Comparison of ENCODE assay signal across 8 mouse cellular contexts in the genomic region with DNA sequence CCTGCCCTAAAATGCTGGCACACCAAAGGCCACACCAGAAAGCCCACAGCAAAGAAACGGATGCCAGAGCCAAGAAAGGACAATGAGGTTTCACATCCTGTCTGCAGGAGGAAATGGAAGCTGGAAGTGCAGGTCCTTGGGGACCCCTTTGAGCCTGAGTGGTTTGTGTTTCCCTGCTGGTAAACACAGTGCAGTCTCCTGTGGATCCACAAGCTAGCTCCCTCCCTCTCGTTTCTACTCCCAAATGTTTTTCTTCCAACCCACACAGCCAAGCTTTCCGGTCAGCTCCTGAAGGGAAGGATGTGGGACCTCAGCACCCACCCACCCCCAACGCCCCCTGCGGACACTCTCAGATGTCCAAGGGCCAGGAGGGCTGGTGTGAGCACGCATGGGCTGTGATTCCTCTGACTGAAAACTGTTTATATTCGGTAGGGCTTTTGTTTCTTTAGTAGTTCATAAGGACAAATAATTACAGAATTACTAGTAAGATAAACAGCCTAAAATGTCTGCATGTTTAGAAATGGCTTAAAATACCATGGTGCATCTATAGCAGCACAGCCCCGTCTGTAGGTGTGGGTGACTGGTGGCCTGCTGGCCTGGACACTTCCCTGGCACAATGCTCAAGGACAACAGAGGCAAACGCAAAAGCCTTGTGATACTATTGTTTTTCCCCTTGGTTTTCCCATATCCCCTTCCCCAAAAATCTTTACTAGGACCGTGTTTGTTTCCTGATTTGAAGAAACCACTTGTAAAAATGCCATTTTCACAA. TPM values are rescaled to one million over a fixed set of nuclear protein-coding genes. Genes with fewer than 3 reads are reported as not detected.
DNase-seq lines count a peak whose midpoint lies in the region; ATAC-seq and TF ChIP-seq lines count a peak whose summit lies in the region.

No protein-coding gene starts in this region.

- 0 out of 2 replicates have a peak overlapping the region, but pooled peaks have one; percentile 15 for H3K27ac ChIP-seq in forebrain, postnatal 0 days (ENCODE audit: low read depth, low read length)
- H3K27ac ChIP-seq in hindbrain, embryonic 16.5 days (ENCODE audit: low read depth, low read length), result peak overlapping the region; percentile 39; the same call in 1 of the 2 replicates
- 0 out of 2 replicates have a peak overlapping the region, but pooled peaks have one; percentile 9 for H3K27ac ChIP-seq in liver, embryonic 15.5 days (replicated peaks)

- H3K27me3 ChIP-seq in forebrain, postnatal 0 days (ENCODE audit: insufficient read depth, low read length), result no peaks in the 10 kb centered on the region
- H3K27me3 ChIP-seq in hindbrain, embryonic 16.5 days (replicated peaks; ENCODE audit: control insufficient read depth, insufficient read depth, low read length), result no peaks in the 10 kb centered on the region
- no peaks in the 10 kb centered on the region for H3K27me3 ChIP-seq in liver, embryonic 15.5 days

- peaks cover 28% of the 10 kb centered on the region for H3K36me3 ChIP-seq in forebrain, postnatal 0 days (ENCODE audit: insufficient read depth)
- H3K36me3 ChIP-seq in hindbrain, embryonic 16.5 days (ENCODE audit: control insufficient read depth, insufficient read depth, low read length), result peaks cover 12% of the 10 kb centered on the region; the same call in 1 of the 2 replicates
- H3K36me3 ChIP-seq in liver, embryonic 15.5 days (replicated peaks), result no peaks in the 10 kb centered on the region

- H3K4me3 ChIP-seq in forebrain, postnatal 0 days (ENCODE audit: low read depth, low read length), result no peak overlapping the region
- H3K4me3 ChIP-seq in hindbrain, embryonic 16.5 days (ENCODE audit: low read length), result no peak overlapping the region
- H3K4me3 ChIP-seq in liver, embryonic 15.5 days (replicated peaks), result no peak overlapping the region

- peak; percentile 51; the same call in 1 of the 2 replicates for ATAC-seq in forebrain, postnatal 0 days
- ATAC-seq in hindbrain, embryonic 16.5 days, result peak; percentile 47; the same call in 1 of the 2 replicates
- no peak; the same call in 1 of the 2 replicates for ATAC-seq in liver, embryonic 15.5 days (ENCODE audit: insufficient read depth)

- no peak overlapping the region for H3K9ac ChIP-seq in forebrain, postnatal 0 days
- no peak overlapping the region; the same call in 1 of the 2 replicates for H3K9ac ChIP-seq in hindbrain, embryonic 16.5 days (ENCODE audit: low read depth, low read length)
- H3K9ac ChIP-seq in liver, embryonic 15.5 days, result no peak overlapping the region

- DNase-seq in spleen, postnatal 36 days (ENCODE audit: low spot score in 2 of 2), result peak; percentile 48
- DNase-seq in spleen, adult 12 weeks (ENCODE audit: low spot score), result no peak
- DNase-seq in forebrain, postnatal 0 days, result no peak
- no peak for DNase-seq in thymus, postnatal 10 days (ENCODE audit: low spot score in 2 of 2)
- no peak for DNase-seq in ovary, adult 18-20 months (ENCODE audit: low spot score)
- DNase-seq in thymus, postnatal 14 days, result no peak

- H3K4me1 ChIP-seq in forebrain, postnatal 0 days (ENCODE audit: insufficient read depth), result no peaks in the 10 kb centered on the region
- H3K4me1 ChIP-seq in hindbrain, embryonic 16.5 days (ENCODE audit: control insufficient read depth, insufficient read depth, low read depth, low read length), result peaks cover 5% of the 10 kb centered on the region
- H3K4me1 ChIP-seq in liver, embryonic 15.5 days (replicated peaks), result peaks cover 17% of the 10 kb centered on the region

- no peaks in the 10 kb centered on the region for H3K9me3 ChIP-seq in forebrain, postnatal 0 days (ENCODE audit: low read length)
- no peaks in the 10 kb centered on the region for H3K9me3 ChIP-seq in hindbrain, embryonic 16.5 days (ENCODE audit: control insufficient read depth, low read length)
- H3K9me3 ChIP-seq in liver, embryonic 15.5 days (replicated peaks), result no peaks in the 10 kb centered on the region

- no peak for TF ChIP-seq CTCF in forebrain, postnatal 0 days (IDR thresholded peaks at IDR 0.05; ENCODE audit: low read depth)

- WGBS in forebrain, postnatal 0 days, result 59% methylated on average over 10 of the region's 10 CpGs
- WGBS in hindbrain, embryonic 16.5 days, result 60% methylated on average over 10 of the region's 10 CpGs
- 45% methylated on average over 10 of the region's 10 CpGs for WGBS in liver, embryonic 15.5 days (ENCODE audit: insufficient replicate concordance)

- no peak overlapping the region for H3K4me2 ChIP-seq in forebrain, postnatal 0 days (ENCODE audit: low read depth)
- H3K4me2 ChIP-seq in hindbrain, embryonic 16.5 days (ENCODE audit: low read length), result no peak overlapping the region
- no peak overlapping the region for H3K4me2 ChIP-seq in liver, embryonic 15.5 days

RNA-seq across cellular contexts. Expression of a gene that starts 44.9 kb away (rescaled TPM):
- 23.9 and 25.2 TPM in 2 replicates for total RNA-seq in forebrain, postnatal 0 days (2014; rRNA removed)
- polyA plus RNA-seq in forebrain, postnatal 0 days (2015; fragmentation: Nextera tagmentation; extraction: Ambion mirVana), result 117 and 127 TPM in 2 replicates
- 163 and 169 TPM in 2 replicates for polyA plus RNA-seq in hindbrain, embryonic 16.5 days (2015; fragmentation: Nextera tagmentation; extraction: Ambion mirVana)
- 25.5 and 28.7 TPM in 2 replicates for polyA plus RNA-seq in liver, embryonic 15.5 days (2015; fragmentation: Nextera tagmentation; extraction: Ambion mirVana)

Comparison
In these comparisons a context has a peak if more than half of its experiments do, and no peak if none do; other contexts are left out.
1. DNase-seq: peak in spleen, postnatal 36 days (2 of 2); none in spleen, adult 12 weeks (single experiment), forebrain, postnatal 0 days (single experiment), thymus, postnatal 10 days (0 of 2), ovary, adult 18-20 months (single experiment) and thymus, postnatal 14 days (single experiment).
2. Peak in every context shown above with its lines, with median percentiles within 50 percentile points of each other: H3K27ac ChIP-seq.